Mouse (Mus musculus) subcutaneous adipose tissue, adult 2 months (tissue): ENCODE results near the gene Pithd1. TPM values are rescaled to one million over a fixed set of nuclear protein-coding genes. Genes with fewer than 3 reads are reported as not detected.

ENCODE experiments used
- polyA plus RNA-seq: library from polyadenylated mRNA; depleted of rRNA; stranded (reverse); fragments of >200 nt; gene quantifications from 2 replicates; pipeline ENCODE4 v1.2.3, GENCODE M21; 2012; ENCODE audit warnings: low replicate concordance; rRNA removed

Gene Pithd1
- 29.8 and 33.2 TPM in 2 replicates for polyA plus RNA-seq

DNA sequence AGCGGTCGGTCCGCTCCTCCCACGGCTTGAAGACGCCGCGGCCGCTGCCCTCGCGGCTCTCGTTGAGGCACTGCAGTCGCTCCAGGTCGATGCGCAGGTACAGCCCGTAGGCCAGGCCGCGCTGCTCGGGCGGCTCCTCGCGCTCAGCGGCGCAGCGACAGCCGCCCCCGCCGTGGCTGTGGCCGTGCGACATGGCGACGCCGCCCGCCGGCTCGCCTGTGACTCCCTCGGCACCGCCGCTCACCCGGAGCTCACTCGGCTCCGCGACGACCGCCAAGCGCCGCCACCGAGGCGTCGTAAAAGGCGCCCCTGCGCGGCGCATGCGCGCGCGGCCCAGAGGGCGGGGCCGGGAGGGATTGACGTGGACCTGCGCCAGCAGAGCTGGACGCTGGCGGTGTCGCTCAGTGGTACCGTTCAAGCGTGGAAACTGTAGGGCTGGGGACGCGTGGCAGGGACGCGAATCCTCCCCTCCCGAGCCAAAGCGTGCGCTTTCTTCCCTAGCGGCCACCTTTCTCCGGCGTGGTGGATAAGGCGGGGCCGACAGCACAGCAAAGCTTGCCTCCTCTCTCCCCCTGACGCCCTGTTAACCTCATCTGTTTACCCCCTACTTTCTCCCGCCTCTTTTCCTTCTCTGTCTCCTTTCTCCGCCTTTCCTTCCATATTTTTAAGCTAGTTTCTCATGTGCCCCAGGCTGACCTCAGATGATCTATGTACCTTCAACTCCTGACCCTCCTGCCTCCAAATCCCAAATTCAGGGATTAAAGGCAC is at the start of gene Pithd1:
TSS of gene Pithd1 (minus strand) at position 322 of the 768 bp plus-strand sequence.

DNA sequence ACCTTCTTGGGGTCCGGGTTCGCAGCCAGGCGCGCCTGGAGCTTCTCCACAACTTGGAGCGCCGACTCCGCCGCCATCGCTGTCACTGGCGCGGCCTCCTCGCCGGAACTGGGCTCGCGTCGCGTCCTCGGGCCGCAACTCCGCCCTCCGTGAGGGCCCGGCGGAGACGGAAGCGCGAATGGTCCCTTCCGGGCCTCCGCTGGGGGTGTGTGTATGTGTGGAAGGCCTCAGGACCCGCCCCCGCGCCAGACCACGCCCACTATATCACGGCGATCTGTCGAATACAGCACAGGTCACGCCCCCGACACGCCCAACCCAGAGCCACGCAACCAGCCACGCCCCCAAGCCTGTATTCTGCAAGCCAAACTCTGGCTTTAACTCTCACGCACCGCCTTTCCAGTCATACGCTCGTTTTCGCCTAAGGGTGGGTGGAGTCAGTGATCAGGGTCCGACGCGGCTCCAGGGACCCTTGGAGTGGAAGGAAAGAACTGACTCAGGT is 34.5 kb upstream of the Pithd1 start, which contains the start of gene Eloa:
TSS of gene Eloa (minus strand) at position 215 of the 499 bp plus-strand sequence.

DNA sequence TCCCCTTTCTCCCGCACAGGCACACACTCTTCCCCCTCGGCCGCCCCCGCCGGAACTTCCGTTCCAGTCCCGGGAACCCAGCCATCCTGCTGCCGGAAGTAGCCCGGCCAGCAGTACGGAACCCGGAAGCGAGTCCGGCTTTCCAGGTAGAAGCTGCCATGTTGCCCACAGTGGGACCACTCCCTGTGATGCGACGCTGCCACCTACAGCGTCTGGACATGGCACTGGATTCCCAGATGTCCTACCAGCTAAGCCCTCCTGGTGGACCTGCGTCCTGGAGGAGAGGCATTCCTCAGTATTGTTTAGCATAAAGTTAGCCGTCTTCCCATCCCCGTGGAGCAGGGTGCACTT is 14.5 kb downstream of the Pithd1 start, which contains the start of gene Lypla2:
TSS of gene Lypla2 (minus strand) at position 71 of the 351 bp plus-strand sequence.

DNA sequence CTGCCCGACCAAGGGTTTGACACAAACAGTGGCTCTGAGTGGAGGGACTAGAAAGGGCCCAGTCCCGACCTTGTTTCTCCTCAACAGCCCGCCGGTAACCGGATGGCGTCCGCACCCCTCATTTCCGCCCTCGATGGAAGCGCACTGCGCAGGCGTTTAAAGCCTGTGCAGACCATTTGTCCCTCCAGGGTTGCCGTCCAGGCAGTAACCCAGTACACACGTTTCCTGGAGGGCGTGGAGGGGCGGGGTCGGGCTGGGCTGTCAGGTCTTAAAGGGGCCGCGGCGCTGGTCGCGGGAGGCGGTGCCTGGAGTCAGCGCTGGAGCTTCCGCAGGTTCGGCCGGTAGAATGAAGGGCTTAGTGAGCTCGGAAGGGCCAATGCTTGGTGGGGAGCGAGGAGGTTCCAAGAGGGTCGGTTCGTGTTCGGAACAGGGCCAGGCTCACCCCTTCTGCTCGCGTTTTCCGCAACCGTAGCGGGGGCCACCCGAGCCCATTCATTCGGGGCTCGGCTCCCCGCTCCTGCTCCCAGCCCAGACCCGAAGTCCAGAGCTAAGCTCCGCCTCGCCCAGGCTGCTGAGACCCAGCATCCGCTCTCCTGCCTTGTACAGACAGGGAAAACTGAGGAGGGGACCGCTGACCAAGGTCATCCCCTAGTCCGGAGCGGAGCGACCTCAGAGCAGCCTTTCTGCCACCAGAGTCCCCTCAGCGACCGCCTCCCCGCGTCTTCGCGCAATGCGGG is 23.4 kb downstream of the Pithd1 start, which contains the start of gene Gale:
TSS of gene Gale (plus strand) at position 271 of the 737 bp plus-strand sequence.

DNA sequence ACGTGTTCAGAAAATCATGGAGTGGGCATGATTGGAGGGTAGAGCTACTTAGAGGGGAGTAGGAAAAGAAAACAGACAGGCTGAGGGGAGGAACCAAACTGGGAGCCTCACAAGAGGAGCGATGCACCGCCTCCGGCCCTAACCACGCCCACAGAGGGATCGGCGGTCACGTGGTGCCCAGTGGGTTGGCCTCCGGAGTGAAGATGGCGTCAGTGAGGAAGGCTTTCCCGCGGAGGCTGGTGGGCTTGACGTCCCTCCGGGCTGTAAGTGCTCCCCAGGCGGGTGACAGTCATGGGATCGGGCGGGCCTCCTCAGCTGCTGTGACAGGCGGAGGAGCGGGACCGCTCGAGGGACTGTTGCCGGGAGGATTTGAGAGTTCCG is 40.8 kb downstream of the Pithd1 start, which contains the start of gene Hmgcl:
TSS of gene Hmgcl (plus strand) at position 171 of the 381 bp plus-strand sequence.

Other genes starting within 250 kb of the Pithd1 start
- 0.44 and 2.4 TPM in 2 replicates for gene Myom3, start 227.5 kb downstream of the Pithd1 start, polyA plus RNA-seq
- gene Srsf10, start 131.5 kb downstream of the Pithd1 start, polyA plus RNA-seq = 38.8 and 103 TPM in 2 replicates
- gene Pnrc2, start 113.4 kb downstream of the Pithd1 start, polyA plus RNA-seq = 27.5 and 32.9 TPM in 2 replicates
- gene Cnr2, start 91.9 kb downstream of the Pithd1 start, polyA plus RNA-seq = 1.5 and 1.8 TPM in 2 replicates
- 78.3 and 121 TPM in 2 replicates for gene Fuca1, start 66.5 kb downstream of the Pithd1 start, polyA plus RNA-seq
- gene Hmgcl, start 40.8 kb downstream of the Pithd1 start, polyA plus RNA-seq = 60.7 and 66.8 TPM in 2 replicates
- gene Gale, start 23.5 kb downstream of the Pithd1 start, polyA plus RNA-seq = 57.0 and 108 TPM in 2 replicates
- gene Lypla2, start 14.6 kb downstream of the Pithd1 start, polyA plus RNA-seq = 85.5 and 106 TPM in 2 replicates
- gene Eloa, start 34.5 kb upstream of the Pithd1 start, polyA plus RNA-seq = 19.0 and 25.7 TPM in 2 replicates
- gene Rpl11, start 66.2 kb upstream of the Pithd1 start, polyA plus RNA-seq = 315 and 453 TPM in 2 replicates
- gene Id3, start 156.2 kb upstream of the Pithd1 start, polyA plus RNA-seq = 273 and 327 TPM in 2 replicates
- 3.5 and 3.9 TPM in 2 replicates for gene E2f2, start 185.1 kb upstream of the Pithd1 start, polyA plus RNA-seq
- 8.9 and 12.2 TPM in 2 replicates for gene Asap3, start 219.1 kb upstream of the Pithd1 start, polyA plus RNA-seq